In genomic region chr2:150803035-150803434, GRCm38 (mm10) we compare ENCODE assay signal across 10 mouse cellular contexts. TPM values are rescaled to one million over a fixed set of nuclear protein-coding genes. Genes with fewer than 3 reads are reported as not detected.
DNase-seq lines count a peak whose midpoint lies in the region; ATAC-seq and TF ChIP-seq lines count a peak whose summit lies in the region.
"Had no signal": no experiment of that assay in that cellular context is flagged by ENCODE, and none has a peak within 500 bp of the region (broad histone marks: within the 10 kb centered on the region; RNA-seq: fewer than 3 reads in every experiment).

No protein-coding gene starts in this region.

- no peak overlapping the region for H3K9ac ChIP-seq in heart, postnatal 0 days (replicated peaks; ENCODE audit: low read depth, low read length)
- H3K9ac ChIP-seq in heart, embryonic 11.5 days (ENCODE audit: low read depth, low read length), result no peak overlapping the region
- H3K9ac ChIP-seq: hindbrain, embryonic 15.5 days; liver, embryonic 15.5 days had no signal

- H3K4me2 ChIP-seq in heart, postnatal 0 days (ENCODE audit: low read depth, low read length), result no peak overlapping the region
- no peak overlapping the region for H3K4me2 ChIP-seq in heart, embryonic 11.5 days
- H3K4me2 ChIP-seq: hindbrain, embryonic 15.5 days; liver, embryonic 15.5 days had no signal

- no peak for TF ChIP-seq EP300 in heart, postnatal 0 days (IDR thresholded peaks at IDR 0.05; ENCODE audit: low read depth)

- H3K27me3 ChIP-seq in heart, postnatal 0 days (ENCODE audit: control insufficient read depth, insufficient read depth, low read length), result no peaks in the 10 kb centered on the region
- H3K27me3 ChIP-seq in heart, embryonic 11.5 days (ENCODE audit: control insufficient read depth, insufficient read depth, low read length), result no peaks in the 10 kb centered on the region
- no peaks in the 10 kb centered on the region for H3K27me3 ChIP-seq in thymus, adult 2 months (ENCODE audit: control insufficient read depth, insufficient read depth, low read length)
- H3K27me3 ChIP-seq: hindbrain, embryonic 15.5 days; liver, embryonic 15.5 days had no signal

- no peak overlapping the region for H3K27ac ChIP-seq in heart, postnatal 0 days (ENCODE audit: low read depth)
- no peak overlapping the region for H3K27ac ChIP-seq in heart, embryonic 11.5 days (ENCODE audit: low read depth, low read length)
- H3K27ac ChIP-seq in thymus, adult 2 months (ENCODE audit: control insufficient read depth, insufficient read depth, low read length), result no peak overlapping the region
- H3K27ac ChIP-seq: hindbrain, embryonic 15.5 days; liver, embryonic 15.5 days had no signal

- ATAC-seq in heart, postnatal 0 days (ENCODE audit: insufficient read depth, low read depth), result no peak
- ATAC-seq in heart, embryonic 11.5 days (replicated peaks; ENCODE audit: insufficient number of reproducible peaks, low FRiP score, low TSS enrichment), result no peak
- peak; percentile 92 for ATAC-seq in common myeloid progenitor, adult 5-6 weeks (replicated peaks; ENCODE audit: low read depth, poor library complexity, severe bottlenecking)

- H3K36me3 ChIP-seq in heart, postnatal 0 days (replicated peaks; ENCODE audit: control insufficient read depth, insufficient read depth, low read length), result peaks cover 88% of the 10 kb centered on the region
- peaks cover 39% of the 10 kb centered on the region for H3K36me3 ChIP-seq in heart, embryonic 11.5 days (ENCODE audit: control insufficient read depth, insufficient read depth, low read length)
- peaks cover 29% of the 10 kb centered on the region for H3K36me3 ChIP-seq in thymus, adult 2 months (ENCODE audit: control insufficient read depth, insufficient read depth, low read length)

- WGBS in heart, postnatal 0 days, result 93% methylated on average over 1 of the region's 1 CpGs
- WGBS in heart, embryonic 11.5 days (ENCODE audit: insufficient replicate concordance), result 86% methylated on average over 1 of the region's 1 CpGs
- 98% methylated on average over 1 of the region's 1 CpGs for WGBS in thymus, adult 2 months

- H3K4me1 ChIP-seq in heart, postnatal 0 days (ENCODE audit: control insufficient read depth, insufficient read depth), result peaks cover 4% of the 10 kb centered on the region
- no peaks in the 10 kb centered on the region for H3K4me1 ChIP-seq in heart, embryonic 11.5 days (ENCODE audit: control insufficient read depth, insufficient read depth, low read length)
- no peaks in the 10 kb centered on the region for H3K4me1 ChIP-seq in thymus, adult 2 months (replicated peaks; ENCODE audit: control insufficient read depth, insufficient read depth, low read length)
- H3K4me1 ChIP-seq: hindbrain, embryonic 15.5 days; liver, embryonic 15.5 days had no signal

- TF ChIP-seq POLR2A in thymus, adult 2 months (IDR thresholded peaks at IDR 0.05; ENCODE audit: control insufficient read depth, extremely low read depth, insufficient read depth, low read length, poor library complexity), result no peak

- DNase-seq in heart, postnatal 0 days (ENCODE audit: low spot score), result no peak
- DNase-seq in thymus, adult 2 months, result peak; percentile 16
- no peak for DNase-seq in thymus, postnatal 36 days
- peak; percentile 36 for DNase-seq in thymus, postnatal 4 days
- no peak for DNase-seq in urinary bladder, postnatal 4 days (ENCODE audit: low spot score in 2 of 2)
- no peak for DNase-seq in right cerebral cortex, adult 2 months (ENCODE audit: low spot score in 2 of 2)

- peak; percentile 54 for TF ChIP-seq CTCF in heart, postnatal 0 days (IDR thresholded peaks at IDR 0.05; ENCODE audit: low read depth)
- TF ChIP-seq CTCF in thymus, adult 2 months (IDR thresholded peaks at IDR 0.05; ENCODE audit: borderline replicate concordance, control insufficient read depth, extremely low read depth, insufficient read depth, low read length, poor library complexity), result no peak

- no peak overlapping the region for H3K4me3 ChIP-seq in heart, postnatal 0 days (ENCODE audit: low read depth, low read length)
- H3K4me3 ChIP-seq in heart, embryonic 11.5 days (ENCODE audit: low read depth, low read length), result no peak overlapping the region
- H3K4me3 ChIP-seq in thymus, adult 2 months (ENCODE audit: control insufficient read depth, insufficient read depth, low read length), result no peak overlapping the region
- H3K4me3 ChIP-seq: hindbrain, embryonic 15.5 days; liver, embryonic 15.5 days had no signal

- no peaks in the 10 kb centered on the region for H3K9me3 ChIP-seq in heart, postnatal 0 days (replicated peaks; ENCODE audit: control insufficient read depth, low read length)
- no peaks in the 10 kb centered on the region for H3K9me3 ChIP-seq in heart, embryonic 11.5 days (replicated peaks; ENCODE audit: control insufficient read depth, low read length)
- H3K9me3 ChIP-seq: hindbrain, embryonic 15.5 days; liver, embryonic 15.5 days had no signal

RNA-seq across cellular contexts. Expression of gene Pygb, which starts 16.5 kb away (rescaled TPM):
- 489 and 581 TPM in 2 replicates for total RNA-seq in heart, postnatal 0 days (2014; rRNA removed; ENCODE audit: low replicate concordance)
- polyA plus RNA-seq in heart, postnatal 0 days (2015; fragmentation: Nextera tagmentation; extraction: Ambion mirVana), result 255 and 282 TPM in 2 replicates
- 84.4 and 120 TPM in 2 replicates for polyA plus RNA-seq in heart, embryonic 11.5 days (2014; fragmentation: Nextera tagmentation; extraction: Ambion mirVana)
- 53.9 and 68.8 TPM in 2 replicates for polyA plus RNA-seq in thymus, adult 2 months (2012; rRNA removed)
- 29.7 TPM in 2 replicates for total RNA-seq in common myeloid progenitor, adult 5-6 weeks (2017)

RNA-seq across cellular contexts. Expression of gene Entpd6, which starts 54.2 kb away (rescaled TPM):
- total RNA-seq in heart, postnatal 0 days (2014; rRNA removed; ENCODE audit: low replicate concordance), result 16.9 and 25.8 TPM in 2 replicates
- 17.3 and 17.4 TPM in 2 replicates for polyA plus RNA-seq in heart, postnatal 0 days (2015; fragmentation: Nextera tagmentation; extraction: Ambion mirVana)
- 18.9 and 20.2 TPM in 2 replicates for polyA plus RNA-seq in heart, embryonic 11.5 days (2014; fragmentation: Nextera tagmentation; extraction: Ambion mirVana)
- polyA plus RNA-seq in thymus, adult 2 months (2012; rRNA removed), result 34.5 and 37.0 TPM in 2 replicates
- 13.9 and 18.4 TPM in 2 replicates for total RNA-seq in common myeloid progenitor, adult 5-6 weeks (2017)

Comparison
In these comparisons a context has a peak if more than half of its experiments do, and no peak if none do; other contexts are left out.
1. DNase-seq: peak in thymus, adult 2 months (single experiment) and thymus, postnatal 4 days (single experiment); none in heart, postnatal 0 days (single experiment), thymus, postnatal 36 days (0 of 2), urinary bladder, postnatal 4 days (0 of 2) and right cerebral cortex, adult 2 months (0 of 2).